Mouse (Mus musculus) forebrain, embryonic 16.5 days (tissue): ENCODE data around the gene Spata48. TPM values are rescaled to one million over a fixed set of nuclear protein-coding genes. Genes with fewer than 3 reads are reported as not detected.

Experiments used
- ATAC-seq: fragments of 200-750 bp; cut with Nextera tagmentation; 2 replicates; pipeline ENCODE4 v1.8.0; 2017; ENCODE audit warnings: mild to moderate bottlenecking, moderate library complexity
- H3K27ac ChIP-seq: fragments of 300-500 bp; sonication (generic); 2 replicates; pipeline ENCODE4 v1.5.1; 2014; ENCODE audit warnings: low read length, control low read depth
- H3K27me3 ChIP-seq: fragments of 300-500 bp; sonication (generic); replicated peaks from 2 replicates; pipeline ENCODE4 v1.6.1; 2014; ENCODE audit warnings: low read length; ENCODE audit not compliant: control insufficient read depth, insufficient read depth
- H3K36me3 ChIP-seq: fragments of 300-500 bp; sonication (generic); 2 replicates; pipeline ENCODE4 v1.6.1; 2014; ENCODE audit not compliant: control insufficient read depth, insufficient read depth
- H3K4me1 ChIP-seq: fragments of 300-500 bp; sonication (generic); replicated peaks from 2 replicates; pipeline ENCODE4 v1.6.1; 2014; ENCODE audit warnings: low read length; ENCODE audit not compliant: control insufficient read depth, insufficient read depth
- H3K4me2 ChIP-seq: fragments of 300-500 bp; sonication (generic); 2 replicates; pipeline ENCODE4 v1.6.1; 2014; ENCODE audit warnings: mild to moderate bottlenecking, low read length, control low read depth
- H3K4me3 ChIP-seq: fragments of 300-500 bp; sonication (generic); replicated peaks from 2 replicates; pipeline ENCODE4 v1.5.1; 2014; ENCODE audit warnings: mild to moderate bottlenecking, low read length, control low read depth
- H3K9ac ChIP-seq: fragments of 300-500 bp; sonication (generic); replicated peaks from 2 replicates; pipeline ENCODE4 v1.6.1; 2014; ENCODE audit warnings: low read depth, low read length, control low read depth
- H3K9me3 ChIP-seq: fragments of 300-500 bp; sonication (generic); 2 replicates; pipeline ENCODE4 v1.6.1; 2016; ENCODE audit warnings: low read length; ENCODE audit not compliant: control insufficient read depth
- WGBS: fragments of 180-500 bp; shearing (Covaris S2); extraction: QIAGEN DNeasy Blood & Tissue Kit; methylation state at CpG from one replicate; pipeline ENCODE4 v1.1.7; 2014; 5-methylcytosine and 5-hydroxymethylcytosine counted together
- polyA plus RNA-seq: library from polyadenylated mRNA; unstranded; fragments of >200 nt; fragmentation: Nextera tagmentation; extraction: Ambion mirVana; gene quantifications from 2 replicates; pipeline ENCODE4 v1.2.1, GENCODE M21; 2015

Gene Spata48
- polyA plus RNA-seq, 1 experiment from 2014 or later: not detected

DNA sequence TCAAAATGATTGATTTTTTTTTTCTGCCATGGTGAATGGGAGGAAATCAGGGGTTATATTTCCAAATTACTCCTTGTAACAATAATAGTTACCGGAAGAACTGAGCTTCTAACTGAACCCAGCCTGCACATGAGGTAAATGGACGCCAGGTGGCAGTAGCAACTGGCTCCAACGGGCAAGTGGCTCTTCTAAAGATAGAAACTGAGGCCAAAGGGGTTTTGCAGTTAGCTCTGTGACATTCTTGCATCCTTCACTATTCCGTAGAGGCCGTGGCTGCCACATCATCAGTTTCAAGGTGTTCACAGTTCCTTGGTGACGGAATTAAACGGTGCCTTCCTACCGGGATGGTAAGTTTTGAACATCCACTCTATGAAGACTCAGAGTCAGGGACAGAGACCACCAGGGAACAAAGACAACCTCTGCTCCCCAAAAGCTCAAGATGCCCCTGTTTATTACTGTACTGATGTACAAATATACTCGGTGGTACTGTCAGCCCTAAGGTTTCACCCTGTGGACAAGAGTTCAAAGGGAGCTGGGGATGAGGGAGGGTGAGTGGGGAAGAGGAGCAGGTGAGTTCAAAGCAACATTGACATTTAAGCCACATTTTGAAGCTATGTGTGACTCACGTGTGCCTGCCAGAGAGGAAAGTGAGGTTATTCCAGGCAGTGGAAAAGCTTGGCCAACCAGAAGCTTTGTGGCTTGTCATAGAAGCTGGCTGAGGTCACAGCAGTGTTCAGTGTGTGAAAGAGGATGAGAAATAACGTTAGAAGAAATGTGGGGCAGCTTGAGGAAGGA, 95.5 kb downstream of the Spata48 start:
- 48% methylated on average over 11 of the region's 11 CpGs for WGBS
- H3K4me1 ChIP-seq: no peaks in the 10 kb centered on the region
- H3K36me3 ChIP-seq: no peaks in the 10 kb centered on the region
- H3K27ac ChIP-seq: no peak overlapping the region
- no peaks in the 10 kb centered on the region for H3K27me3 ChIP-seq
- no peaks in the 10 kb centered on the region for H3K9me3 ChIP-seq
- no peak overlapping the region for H3K4me2 ChIP-seq
- ATAC-seq: no peak
- no peak overlapping the region for H3K9ac ChIP-seq
- no peak overlapping the region for H3K4me3 ChIP-seq

- H3K4me1 ChIP-seq: no peaks in the 10 kb centered on the region
- 86% methylated on average over 3 of the region's 3 CpGs for WGBS
- no peaks in the 10 kb centered on the region for H3K36me3 ChIP-seq
- no peak overlapping the region for H3K9ac ChIP-seq
- no peak overlapping the region for H3K27ac ChIP-seq
- no peaks in the 10 kb centered on the region for H3K27me3 ChIP-seq
- H3K4me2 ChIP-seq: no peak overlapping the region
- ATAC-seq: no peak
- H3K9me3 ChIP-seq: no peaks in the 10 kb centered on the region
- no peak overlapping the region for H3K4me3 ChIP-seq
Observed at GRCm38 (mm10) chr11:11558662-11559061, 96.8 kb downstream of the Spata48 start.

- Histone ChIP-seq H3K9ac (no peak overlapping the region), H3K27ac (no peak overlapping the region), H3K4me3 (no peak overlapping the region), H3K36me3 (no peaks in the 10 kb centered on the region), H3K4me2 (no peak overlapping the region), H3K4me1 (no peaks in the 10 kb centered on the region), H3K27me3 (no peaks in the 10 kb centered on the region), H3K9me3 (no peaks in the 10 kb centered on the region)
- no peak for ATAC-seq
- 89% methylated on average over 7 of the region's 7 CpGs for WGBS
Observed at GRCm38 (mm10) chr11:11559099-11559686, 97.3 kb downstream of the Spata48 start.

- H3K4me1 ChIP-seq: no peaks in the 10 kb centered on the region
- WGBS: 91% methylated on average over 6 of the region's 6 CpGs
- ATAC-seq: no peak
- no peaks in the 10 kb centered on the region for H3K9me3 ChIP-seq
- no peak overlapping the region for H3K9ac ChIP-seq
- H3K27me3 ChIP-seq: no peaks in the 10 kb centered on the region
- no peak overlapping the region for H3K4me2 ChIP-seq
- H3K27ac ChIP-seq: no peak overlapping the region
- H3K4me3 ChIP-seq: no peak overlapping the region
- H3K36me3 ChIP-seq: no peaks in the 10 kb centered on the region
Observed at GRCm38 (mm10) chr11:11561118-11561517, 99.2 kb downstream of the Spata48 start.

DNA sequence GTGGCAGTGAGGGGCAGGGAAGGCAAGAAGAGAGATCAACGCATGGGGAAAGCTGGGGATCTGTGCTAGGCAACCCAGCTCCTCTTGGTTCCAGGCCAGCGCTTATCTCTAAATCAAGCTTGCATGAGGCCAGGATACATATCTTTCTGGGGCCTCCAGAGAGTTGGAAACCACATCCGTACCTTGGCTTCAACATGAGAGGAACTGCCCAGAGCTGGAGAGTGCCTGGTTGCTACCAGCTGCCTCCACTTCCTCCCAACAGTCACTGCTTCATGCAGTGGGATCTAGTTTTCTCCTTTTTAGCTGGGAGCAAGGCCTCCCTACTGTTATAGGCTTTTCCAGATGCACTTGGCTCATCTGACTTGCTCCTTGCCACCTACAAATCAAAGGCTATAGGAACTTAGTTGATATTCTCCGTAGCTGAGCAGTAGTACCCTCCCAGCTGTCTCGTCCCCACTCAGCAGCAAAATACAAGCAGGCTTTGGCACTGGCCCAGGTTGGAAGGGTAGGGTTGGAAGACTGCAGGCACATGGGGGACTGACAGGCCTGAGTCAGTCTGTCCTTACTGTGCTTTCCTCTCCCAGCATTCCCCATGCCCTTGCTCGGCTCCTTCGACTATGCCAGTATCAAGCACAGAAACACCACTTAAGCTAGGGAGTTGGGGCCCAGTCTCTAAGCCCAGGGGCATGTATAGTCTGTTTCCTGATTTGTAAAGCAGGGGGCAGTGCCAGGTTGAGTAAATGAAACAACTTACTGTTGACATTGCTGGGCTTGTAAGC, 102.6 kb downstream of the Spata48 start:
- no peak overlapping the region for H3K4me3 ChIP-seq
- WGBS: 75% methylated on average over 7 of the region's 7 CpGs
- 0 out of 2 replicates have a peak, but pooled peaks have one; percentile 40 for ATAC-seq
- H3K27ac ChIP-seq: no peak overlapping the region
- no peak overlapping the region for H3K9ac ChIP-seq
- no peaks in the 10 kb centered on the region for H3K4me1 ChIP-seq
- H3K9me3 ChIP-seq: no peaks in the 10 kb centered on the region
- H3K27me3 ChIP-seq: no peaks in the 10 kb centered on the region
- no peaks in the 10 kb centered on the region for H3K36me3 ChIP-seq
- H3K4me2 ChIP-seq: no peak overlapping the region

Other genes with a start within 250 kb of the Spata48 start
- gene Zpbp, start 314 bp downstream of the Spata48 start, polyA plus RNA-seq: 0.40 and 0.85 TPM in 2 replicates
- not detected in 2 replicates for gene 4930512M02Rik, start 165.7 kb downstream of the Spata48 start, polyA plus RNA-seq
- gene Ikzf1, start 222.9 kb downstream of the Spata48 start, polyA plus RNA-seq: 1.9 and 2.6 TPM in 2 replicates